Mouse (Mus musculus): ENCODE measurements around the gene Tspo2.
"Not testable (repeated sequence)": the region's sequence is repeated elsewhere in the genome, so short reads cannot be mapped to it uniquely, and the experiment has no call there.

Gene Tspo2

GRCm38 (mm10) chr17:48451353-48451675 lies at the start of gene Tspo2:
Gene Tspo2, minus strand, starts transcription at chr17:48451522.
- DNase-seq (ENCODE audit: low spot score), result no peak

GRCm38 (mm10) chr17:48500846-48501445 lies 49.6 kb upstream of the Tspo2 start:
- DNase-seq (ENCODE audit: low spot score), result peak; percentile 6

GRCm38 (mm10) chr17:48497986-48498385 lies 46.7 kb upstream of the Tspo2 start:
- no peak for DNase-seq (ENCODE audit: low spot score)

- peak; percentile 29 for DNase-seq (ENCODE audit: low spot score)
Observed at GRCm38 (mm10) chr17:48493986-48494385, 42.7 kb upstream of the Tspo2 start.

GRCm38 (mm10) chr17:48493582-48493981 lies 42.3 kb upstream of the Tspo2 start:
- DNase-seq (ENCODE audit: low spot score), result no peak

- DNase-seq (ENCODE audit: low spot score), result no peak
Observed at GRCm38 (mm10) chr17:48492621-48493020, 41.3 kb upstream of the Tspo2 start.

GRCm38 (mm10) chr17:48489466-48489865 lies 38.1 kb upstream of the Tspo2 start:
- DNase-seq (ENCODE audit: low spot score), result no peak

GRCm38 (mm10) chr17:48484191-48484590 lies 32.9 kb upstream of the Tspo2 start:
- DNase-seq (ENCODE audit: low spot score), result no peak

- DNase-seq (ENCODE audit: low spot score), result no peak
Observed at GRCm38 (mm10) chr17:48483764-48484163, 32.4 kb upstream of the Tspo2 start.

GRCm38 (mm10) chr17:48479952-48480351 lies 28.6 kb upstream of the Tspo2 start:
- no peak for DNase-seq (ENCODE audit: low spot score)

GRCm38 (mm10) chr17:48475444-48475843 lies 24.1 kb upstream of the Tspo2 start:
- no peak for DNase-seq (ENCODE audit: low spot score)

GRCm38 (mm10) chr17:48474282-48474681 lies 23.0 kb upstream of the Tspo2 start:
- not testable (repeated sequence) for DNase-seq (ENCODE audit: low spot score)

- DNase-seq (ENCODE audit: low spot score), result peak; percentile 81
Observed at GRCm38 (mm10) chr17:48467395-48468231, 16.3 kb upstream of the Tspo2 start.

- DNase-seq (ENCODE audit: low spot score), result no peak
Observed at GRCm38 (mm10) chr17:48466769-48467394, 15.6 kb upstream of the Tspo2 start.

GRCm38 (mm10) chr17:48463391-48463790 lies 12.1 kb upstream of the Tspo2 start:
- DNase-seq (ENCODE audit: low spot score), result no peak

GRCm38 (mm10) chr17:48462096-48462495 lies 10.8 kb upstream of the Tspo2 start:
- no peak for DNase-seq (ENCODE audit: low spot score)

- no peak for DNase-seq (ENCODE audit: low spot score)
Observed at GRCm38 (mm10) chr17:48457971-48458653, 6.8 kb upstream of the Tspo2 start.

GRCm38 (mm10) chr17:48455955-48456354 lies 4.6 kb upstream of the Tspo2 start:
- no peak for DNase-seq (ENCODE audit: low spot score)

- no peak for DNase-seq (ENCODE audit: low spot score)
Observed at GRCm38 (mm10) chr17:48454688-48455087, 3.4 kb upstream of the Tspo2 start, which contains the start of gene Unc5cl. Gene Unc5cl, plus strand, starts transcription at chr17:48454901.

- no peak for DNase-seq (ENCODE audit: low spot score)
Observed at GRCm38 (mm10) chr17:48454190-48454589, 2.9 kb upstream of the Tspo2 start.

GRCm38 (mm10) chr17:48453489-48453888 lies 2.2 kb upstream of the Tspo2 start:
- DNase-seq (ENCODE audit: low spot score), result no peak

GRCm38 (mm10) chr17:48451753-48452444 lies 577 bp upstream of the Tspo2 start:
- no peak for DNase-seq (ENCODE audit: low spot score)
